Comparison of ENCODE assay signal across 23 mouse cellular contexts in the genomic region with DNA sequence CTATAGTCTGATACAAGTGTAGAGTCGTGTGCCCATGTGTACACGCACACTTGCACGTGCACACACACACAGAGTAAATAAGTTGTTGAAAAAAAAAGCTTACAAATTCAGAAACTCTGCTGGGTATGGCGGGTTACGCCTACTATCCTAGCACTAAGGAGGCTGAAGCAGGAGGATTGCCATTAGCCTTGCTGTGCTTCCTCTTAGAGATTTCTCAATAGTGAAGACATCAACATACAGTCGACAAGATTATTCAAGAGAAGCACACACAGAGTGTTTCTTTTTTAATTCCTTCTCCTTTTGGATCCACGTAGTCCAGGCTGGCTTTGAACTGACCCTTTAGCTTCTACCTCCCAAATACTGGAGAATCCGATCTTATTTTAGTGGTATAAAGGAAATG.
"Had no signal": no experiment of that assay in that cellular context is flagged by ENCODE, and none has a peak within 500 bp of the region (broad histone marks: within the 10 kb centered on the region; RNA-seq: fewer than 3 reads in every experiment).

No protein-coding gene starts in this region.

- DNase-seq: kidney, adult 18-20 months; kidney, adult 9 months; kidney, postnatal 14 days; kidney, postnatal 4 days; layer of hippocampus, postnatal 36 days; liver; lung, adult 18-20 months; lung, postnatal 10 days; lung, postnatal 36 days; right cerebral cortex, postnatal 25 days; spleen, adult 18-20 months; thymus, postnatal 25 days had no signal

- H3K4me1 ChIP-seq: limb, embryonic 10.5 days had no signal

- H3K27ac ChIP-seq: limb, embryonic 10.5 days; limb, embryonic 13.5 days; liver, embryonic 12.5 days; liver, embryonic 15.5 days; lung, embryonic 15.5 days; midbrain, embryonic 12.5 days; midbrain, embryonic 15.5 days; neural tube, embryonic 13.5 days had no signal

- H3K9ac ChIP-seq: limb, embryonic 13.5 days; liver, embryonic 12.5 days; liver, embryonic 15.5 days; lung, embryonic 15.5 days; midbrain, embryonic 12.5 days; midbrain, embryonic 15.5 days; neural tube, embryonic 13.5 days had no signal

- H3K4me3 ChIP-seq: limb, embryonic 10.5 days; limb, embryonic 13.5 days; liver, embryonic 12.5 days; liver, embryonic 15.5 days; lung, embryonic 15.5 days; midbrain, embryonic 12.5 days; midbrain, embryonic 15.5 days; myocyte; neural tube, embryonic 13.5 days had no signal

- ATAC-seq: inflammation-experienced regulatory T-cells, adult 6 months; intestine, embryonic 16.5 days; liver, embryonic 12.5 days; midbrain, embryonic 15.5 days had no signal

- H3K27me3 ChIP-seq: limb, embryonic 13.5 days; liver, embryonic 12.5 days; liver, embryonic 15.5 days; lung, embryonic 15.5 days; midbrain, embryonic 12.5 days; midbrain, embryonic 15.5 days; neural tube, embryonic 13.5 days had no signal
